Mouse (Mus musculus) activated CD4-positive, CD25-positive, alpha-beta regulatory T cell, adult 9 weeks (primary cell): ENCODE results near the gene Fam186b. TPM values are rescaled to one million over a fixed set of nuclear protein-coding genes. Genes with fewer than 3 reads are reported as not detected.

Source experiments
- polyA plus RNA-seq: library from polyadenylated mRNA; unstranded; fragments of 100-300 nt; shearing (Covaris generic); gene quantifications from one replicate; pipeline ENCODE4 v1.2.1, GENCODE M21; 2017

Fam186b gene
- 0.17 TPM for polyA plus RNA-seq

GRCm38 (mm10) chr15:99295484-99295981 lies at the start of gene Fam186b:
Gene Fam186b (minus strand): TSS chr15:99295888.

GRCm38 (mm10) chr15:99294813-99295374 lies 794 bp downstream of the Fam186b start, which contains the start of gene Prpf40b:
Gene Prpf40b (plus strand): TSS chr15:99295087.

DNA sequence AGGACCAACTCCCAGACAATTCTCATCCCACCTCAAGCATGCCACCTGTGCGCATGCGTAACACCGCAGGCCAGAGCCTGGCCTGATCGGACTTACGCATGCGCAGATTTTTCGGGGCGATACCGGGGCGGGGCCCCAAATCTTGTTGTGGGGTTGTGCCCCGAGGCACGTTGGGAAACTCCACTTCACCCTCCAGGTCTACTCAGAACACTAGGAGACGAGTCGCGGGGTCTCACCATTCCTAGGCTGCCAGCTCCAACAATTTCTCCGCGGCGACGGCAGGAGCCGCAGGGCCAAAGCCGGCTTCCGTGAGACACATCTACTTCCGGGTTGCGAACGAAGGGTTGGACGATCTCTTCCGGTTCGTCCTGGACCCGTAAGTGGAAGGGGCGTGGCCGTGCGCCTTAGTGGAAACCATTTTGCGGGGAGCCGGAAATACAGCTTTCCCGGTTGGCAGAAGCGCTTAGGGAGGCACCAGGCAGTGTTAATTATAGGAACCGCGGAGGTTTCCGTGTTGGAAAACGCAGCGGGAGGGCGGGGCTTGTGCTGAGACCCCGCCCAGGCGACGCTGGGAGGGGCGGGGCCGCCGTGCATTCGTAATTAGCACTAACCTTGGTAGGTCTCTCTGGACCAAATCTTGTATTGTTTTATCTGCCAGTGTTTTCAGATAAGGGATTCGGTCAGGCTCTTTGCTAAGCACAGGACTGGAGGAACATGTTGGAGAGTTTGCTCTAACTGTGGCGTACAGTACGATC lies 43.9 kb downstream of the Fam186b start, which contains the start of gene Mcrs1:
TSS of gene Mcrs1 (minus strand) at position 336 of the 755 bp plus-strand sequence.

DNA sequence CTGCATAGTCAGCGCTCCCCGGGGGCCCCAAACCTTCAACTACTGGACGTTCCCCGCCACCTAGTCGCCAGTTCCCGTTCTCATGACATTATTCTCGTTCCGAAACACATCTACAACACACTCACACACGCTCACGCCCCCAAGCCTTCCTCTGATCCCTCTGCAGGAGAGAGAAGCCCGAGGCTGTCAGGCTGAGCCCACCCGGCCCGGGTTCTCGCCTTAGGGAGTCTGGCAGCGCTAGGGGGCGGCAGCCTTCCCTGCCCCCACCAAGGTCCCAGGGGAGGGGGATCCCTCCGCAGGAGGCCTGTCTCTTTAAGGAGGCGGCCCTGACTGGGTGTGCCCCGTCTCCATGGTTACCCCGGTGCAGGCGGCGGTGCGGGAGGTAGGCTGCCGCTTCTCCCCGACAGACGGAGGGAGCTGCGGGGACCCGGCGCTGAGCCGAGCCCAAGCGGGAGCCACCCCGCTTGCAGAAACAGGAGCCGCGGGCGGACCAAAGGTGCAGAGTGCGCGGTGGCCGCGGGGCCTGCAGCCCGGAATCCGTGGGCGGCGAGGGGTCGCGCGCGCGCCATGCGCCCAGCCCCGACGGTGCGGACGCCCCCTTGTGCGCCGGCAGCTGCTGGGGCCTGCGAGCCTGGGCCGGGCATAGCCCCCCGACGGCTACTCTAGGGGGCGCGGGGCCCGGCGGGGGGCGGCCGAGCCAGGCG lies 71.3 kb downstream of the Fam186b start, which contains the start of gene Kcnh3:
TSS of gene Kcnh3 (plus strand) at position 654 of the 704 bp plus-strand sequence.

Other genes with a start within 250 kb of the Fam186b start
- gene Prph, start 240.7 kb downstream of the Fam186b start, polyA plus RNA-seq = not detected
- 1.7 TPM for gene Troap, start 221.3 kb downstream of the Fam186b start, polyA plus RNA-seq
- not detected for gene C1ql4, start 208.1 kb downstream of the Fam186b start, polyA plus RNA-seq
- not detected for gene Dnajc22, start 202.7 kb downstream of the Fam186b start, polyA plus RNA-seq
- 0.15 TPM for gene Spats2, start 170.0 kb downstream of the Fam186b start, polyA plus RNA-seq
- 1.1 TPM for gene Kcnh3, start 71.0 kb downstream of the Fam186b start, polyA plus RNA-seq
- gene Mcrs1, start 43.9 kb downstream of the Fam186b start, polyA plus RNA-seq = 107 TPM
- gene Prpf40b, start 801 bp downstream of the Fam186b start, polyA plus RNA-seq = 12.6 TPM
- gene Fmnl3, start 74.6 kb upstream of the Fam186b start, polyA plus RNA-seq = 28.2 TPM
- gene Tmbim6, start 97.0 kb upstream of the Fam186b start, polyA plus RNA-seq = 197 TPM
- gene Nckap5l, start 161.9 kb upstream of the Fam186b start, polyA plus RNA-seq = 17.4 TPM
- gene Bcdin3d, start 178.8 kb upstream of the Fam186b start, polyA plus RNA-seq = 26.9 TPM
- gene Faim2, start 232.3 kb upstream of the Fam186b start, polyA plus RNA-seq = not detected